Mouse (Mus musculus) E14TG2a.4 (cell line): ENCODE results near the gene Gipc2.

Source experiments
- CTCF ChIP-seq: conservative IDR thresholded peaks from 2 replicates; pipeline ENCODE4 v1.5.1; 2014; ENCODE audit warnings: low read length
- NANOG ChIP-seq: IDR thresholded peaks from 2 replicates; pipeline ENCODE4 v1.6.1; 2014; ENCODE audit warnings: borderline replicate concordance, low read length, mixed read lengths

- TF ChIP-seq NANOG (no peak), CTCF (no peak)
These were observed 104.9 kb downstream of the Gipc2 start for GRCm38 (mm10) chr3:152061145-152061544.
